Mouse (Mus musculus) midbrain, embryonic 13.5 days (tissue): Measurements from ENCODE around the gene Olfr983. TPM values are rescaled to one million over a fixed set of nuclear protein-coding genes. Genes with fewer than 3 reads are reported as not detected.

Source experiments
- polyA plus RNA-seq: library from polyadenylated mRNA; unstranded; fragments of >200 nt; fragmentation: Nextera tagmentation; extraction: Ambion mirVana; gene quantifications from 2 replicates; pipeline ENCODE4 v1.2.1, GENCODE M21; 2015

Gene Olfr983
- polyA plus RNA-seq, 1 experiment from 2014 or later: not detected

Other genes starting within 250 kb of the Olfr983 start
- not detected in 2 replicates for gene Olfr972, start 227.2 kb downstream of the Olfr983 start, polyA plus RNA-seq
- gene Olfr229, start 186.3 kb downstream of the Olfr983 start, polyA plus RNA-seq: not detected in 2 replicates
- gene Olfr974, start 156.1 kb downstream of the Olfr983 start, polyA plus RNA-seq: not detected in 2 replicates
- gene Olfr975, start 141.5 kb downstream of the Olfr983 start, polyA plus RNA-seq: 0.05 TPM in 1 of 2 replicates, not detected in the other
- gene Olfr976, start 132.5 kb downstream of the Olfr983 start, polyA plus RNA-seq: not detected in 2 replicates
- gene Olfr978, start 101.5 kb downstream of the Olfr983 start, polyA plus RNA-seq: not detected in 2 replicates
- gene Olfr979, start 90.1 kb downstream of the Olfr983 start, polyA plus RNA-seq: not detected in 2 replicates
- not detected in 2 replicates for gene Olfr980, start 84.0 kb downstream of the Olfr983 start, polyA plus RNA-seq
- not detected in 2 replicates for gene Olfr981, start 72.1 kb downstream of the Olfr983 start, polyA plus RNA-seq
- not detected in 2 replicates for gene Olfr982, start 19.8 kb downstream of the Olfr983 start, polyA plus RNA-seq
- gene Olfr984, start 20.6 kb upstream of the Olfr983 start, polyA plus RNA-seq: not detected in 2 replicates
- not detected in 2 replicates for gene Olfr985, start 36.6 kb upstream of the Olfr983 start, polyA plus RNA-seq
- gene Tmem225, start 54.5 kb upstream of the Olfr983 start, polyA plus RNA-seq: not detected in 2 replicates
- gene Olfr986, start 87.3 kb upstream of the Olfr983 start, polyA plus RNA-seq: 0.08 TPM in 1 of 2 replicates, not detected in the other
- gene Zfp202, start 98.7 kb upstream of the Olfr983 start, polyA plus RNA-seq: 9.5 and 9.6 TPM in 2 replicates
- 86.5 and 89.4 TPM in 2 replicates for gene Scn3b, start 175.6 kb upstream of the Olfr983 start, polyA plus RNA-seq